Mouse (Mus musculus): ENCODE results near the gene Tpr. TPM values are rescaled to one million over a fixed set of nuclear protein-coding genes. Genes with fewer than 3 reads are reported as not detected.

Tpr gene
- total RNA-seq (2023) = 165 and 179 TPM in 2 replicates

GRCm38 (mm10) chr1:150392638-150393487 lies at the start of gene Tpr, which contains the start of gene Odr4:
TSS of gene Tpr (plus strand) at chr1:150392838.
TSS of gene Odr4 (minus strand) at chr1:150393080.

DNA sequence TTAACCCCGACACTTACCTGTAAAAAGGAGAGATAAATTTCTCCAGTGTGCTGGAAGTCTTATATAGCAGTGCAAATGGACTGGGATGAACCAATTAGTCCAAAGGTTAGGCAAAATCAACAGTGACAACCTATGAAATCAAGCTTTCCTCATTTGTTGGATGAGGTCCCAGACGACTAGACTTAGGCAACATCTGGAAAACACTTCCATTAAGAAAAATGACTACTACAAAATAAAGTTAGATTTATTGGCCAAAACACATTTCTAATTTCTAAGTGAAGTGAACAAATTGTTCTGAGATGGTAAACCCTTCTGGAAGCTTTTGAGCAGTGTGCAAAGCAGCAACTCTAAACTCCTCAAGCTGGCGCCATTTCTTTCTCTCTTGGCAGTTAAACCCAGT lies 73.5 kb downstream of the Tpr start, which contains the start of gene Prg4:
Prg4 (minus strand) TSS at position 34 of the 400 bp plus-strand sequence.

Other genes starting within 250 kb of the Tpr start
- gene Pdc, start 73.4 kb upstream of the Tpr start, total RNA-seq (2023) = not detected in 2 replicates
- 16.7 and 19.9 TPM in 2 replicates for gene Odr4, start 242 bp downstream of the Tpr start, total RNA-seq (2023)
- 1.1 TPM in 1 of 2 replicates, not detected in the other for gene Prg4, start 73.3 kb downstream of the Tpr start, total RNA-seq (2023)

All from neutrophil, adult 65 days (primary cell).